ENCODE assay signal across 9 mouse cellular contexts in genomic region chr19:46507806-46508205, GRCm38 (mm10). TPM values are rescaled to one million over a fixed set of nuclear protein-coding genes. Genes with fewer than 3 reads are reported as not detected.
DNase-seq lines count a peak whose midpoint lies in the region; ATAC-seq and TF ChIP-seq lines count a peak whose summit lies in the region.
"Had no signal": no experiment of that assay in that cellular context is flagged by ENCODE, and none has a peak within 500 bp of the region (broad histone marks: within the 10 kb centered on the region; RNA-seq: fewer than 3 reads in every experiment).

No protein-coding gene starts in this region.

- no peak for DNase-seq in gastrocnemius, adult 2 months
- DNase-seq in gastrocnemius, postnatal 14 days = no peak
- no peak for DNase-seq in midbrain, embryonic 10.5 days (ENCODE audit: low spot score)
- no peak for DNase-seq in retina, postnatal 1 day
- DNase-seq in adrenal gland, adult (ENCODE audit: inconsistent age in 2 of 2, low spot score in 1 of 2) = no peak
- DNase-seq: adrenal gland, adult 8-10 months had no signal

- peaks cover 16% of the 10 kb centered on the region for H3K36me3 ChIP-seq in intestine, embryonic 16.5 days (ENCODE audit: control insufficient read depth, insufficient read depth, low read length)
- H3K36me3 ChIP-seq in midbrain, embryonic 10.5 days = peaks cover 87% of the 10 kb centered on the region

- peak overlapping the region; percentile 95 for H3K4me3 ChIP-seq in gastrocnemius, adult 2 months
- H3K4me3 ChIP-seq in brown adipose tissue, adult 24 weeks (ENCODE audit: insufficient read depth, low read depth, low read length) = no peak overlapping the region
- no peak overlapping the region for H3K4me3 ChIP-seq in intestine, embryonic 16.5 days (ENCODE audit: low read length)
- H3K4me3 ChIP-seq in midbrain, embryonic 10.5 days = peak overlapping the region; percentile 91

- no peaks in the 10 kb centered on the region for H3K9me3 ChIP-seq in intestine, embryonic 16.5 days (ENCODE audit: control insufficient read depth, low read length)
- H3K9me3 ChIP-seq in midbrain, embryonic 10.5 days (replicated peaks) = no peaks in the 10 kb centered on the region

- H3K4me2 ChIP-seq in intestine, embryonic 16.5 days (ENCODE audit: low read depth, low read length) = 0 out of 2 replicates have a peak overlapping the region, but pooled peaks have one; percentile 11

- intact Hi-C loops in gastrocnemius, adult 2 months (cut with DNase I) = no loop called here
- intact Hi-C loops in gastrocnemius, postnatal 14 days (cut with DNase I; ENCODE audit: low total_unique reads) = no loop called here

- peak overlapping the region; percentile 99 for H3K27ac ChIP-seq in gastrocnemius, adult 2 months
- 0 out of 2 replicates have a peak overlapping the region, but pooled peaks have one; percentile 2 for H3K27ac ChIP-seq in brown adipose tissue, adult 24 weeks (replicated peaks; ENCODE audit: low read depth, low read length)
- peak overlapping the region; percentile 64 for H3K27ac ChIP-seq in intestine, embryonic 16.5 days (ENCODE audit: low read length)
- H3K27ac ChIP-seq in midbrain, embryonic 10.5 days (replicated peaks) = peak overlapping the region; percentile 99

- WGBS in intestine, embryonic 16.5 days = 33% methylated on average over 1 of the region's 1 CpGs
- WGBS in midbrain, embryonic 10.5 days = 89% methylated on average over 1 of the region's 1 CpGs

- no peaks in the 10 kb centered on the region for H3K27me3 ChIP-seq in intestine, embryonic 16.5 days (replicated peaks; ENCODE audit: control insufficient read depth, insufficient read depth, low read length)
- H3K27me3 ChIP-seq in midbrain, embryonic 10.5 days (ENCODE audit: low read depth, poor library complexity, severe bottlenecking) = no peaks in the 10 kb centered on the region

- ATAC-seq in intestine, embryonic 16.5 days = no peak
- ATAC-seq in frontal cortex, adult (ENCODE audit: low TSS enrichment) = no peak

- peaks cover 55% of the 10 kb centered on the region for H3K4me1 ChIP-seq in brown adipose tissue, adult 24 weeks (ENCODE audit: control insufficient read depth, insufficient read depth, insufficient read length, low read length)
- peaks cover 73% of the 10 kb centered on the region for H3K4me1 ChIP-seq in intestine, embryonic 16.5 days (ENCODE audit: control insufficient read depth, insufficient read depth, low read length)
- peaks cover 79% of the 10 kb centered on the region for H3K4me1 ChIP-seq in midbrain, embryonic 10.5 days

- peak overlapping the region; percentile 27; the same call in 1 of the 2 replicates for H3K9ac ChIP-seq in intestine, embryonic 16.5 days (ENCODE audit: low read depth, low read length)

- no peak for TF ChIP-seq CTCF in gastrocnemius, adult 2 months (IDR thresholded peaks at IDR 0.05)

RNA-seq across cellular contexts. Expression of gene Trim8, which starts 6.3 kb away (rescaled TPM):
- total RNA-seq in gastrocnemius, adult 2 months (2021) = 10 to 100 TPM; 20.2 to 20.7 TPM
- 10 to 100 TPM; 20.1 to 23.1 TPM for total RNA-seq in gastrocnemius, postnatal 14 days (2021)
- 12.4 and 17.4 TPM in 2 replicates for polyA plus RNA-seq in brown adipose tissue, adult 24 weeks (2012; ENCODE audit: insufficient read depth, insufficient read length, missing spikeins)
- polyA plus RNA-seq in intestine, embryonic 16.5 days (2015; fragmentation: Nextera tagmentation; extraction: Ambion mirVana) = 10.1 and 13.7 TPM in 2 replicates
- 24.6 and 27.8 TPM in 2 replicates for polyA plus RNA-seq in midbrain, embryonic 10.5 days (2016; fragmentation: Nextera tagmentation; extraction: Ambion mirVana)

Comparison
In these comparisons a context has a peak if more than half of its experiments do, and no peak if none do; other contexts are left out.
1. H3K27ac ChIP-seq: peak in every context shown above with its lines; median percentile 99 in gastrocnemius, adult 2 months; 99 in midbrain, embryonic 10.5 days; 64 in intestine, embryonic 16.5 days; 2 in brown adipose tissue, adult 24 weeks.
2. H3K4me3 ChIP-seq: peak in gastrocnemius, adult 2 months (single experiment) and midbrain, embryonic 10.5 days (single experiment); none in brown adipose tissue, adult 24 weeks (single experiment) and intestine, embryonic 16.5 days (single experiment).